Mouse (Mus musculus) ES-Bruce4 (cell line): ENCODE measurements around the gene Fgr.

ENCODE experiments used
- CTCF ChIP-seq: IDR thresholded peaks from one replicate; pipeline ENCODE4 v1.8.1; 2011; ENCODE audit warnings: low read depth, low read length
- EP300 ChIP-seq: IDR thresholded peaks from 2 replicates; pipeline ENCODE4 v1.6.1; 2011; ENCODE audit warnings: low read depth, low read length; ENCODE audit not compliant: insufficient read depth
- POLR2A ChIP-seq: IDR thresholded peaks from one replicate; pipeline ENCODE4 v1.8.1; 2011; ENCODE audit warnings: low read length; ENCODE audit not compliant: insufficient read depth

DNA sequence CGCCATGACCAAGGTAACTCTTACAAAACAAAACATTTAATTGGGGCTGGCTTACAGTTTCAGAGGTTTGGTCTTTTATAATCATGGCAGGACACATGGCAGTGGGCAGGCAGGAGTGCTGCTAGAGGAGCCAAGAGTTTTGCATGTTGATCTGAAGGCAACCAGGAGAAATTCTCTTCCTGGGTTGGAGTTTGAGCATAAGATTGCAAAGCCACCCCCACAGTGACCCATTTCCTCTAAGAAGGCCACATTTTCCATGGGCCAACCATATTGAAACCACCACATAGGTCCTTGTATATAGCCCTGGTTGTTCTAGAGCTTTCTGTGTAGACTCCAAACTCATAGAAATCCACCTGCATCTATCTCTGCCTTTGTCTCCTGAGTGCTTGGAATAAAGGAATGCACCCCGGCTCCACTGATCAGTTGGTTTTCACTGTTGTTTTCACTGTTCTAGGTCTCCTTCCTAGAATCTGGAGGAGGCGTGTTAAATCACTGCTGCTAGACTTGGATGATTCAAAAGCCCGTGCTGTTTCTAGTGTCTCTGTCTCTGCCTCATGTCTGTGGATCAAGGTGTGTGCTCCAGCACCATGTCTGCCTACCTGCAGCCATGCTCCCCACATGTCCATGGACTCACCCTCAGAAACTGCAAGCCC lies 41.0 kb upstream of the Fgr start:
- TF ChIP-seq CTCF = no peak
- TF ChIP-seq POLR2A = no peak
- no peak for TF ChIP-seq EP300
